Mouse (Mus musculus): ENCODE results near the gene Copg2. TPM values are rescaled to one million over a fixed set of nuclear protein-coding genes. Genes with fewer than 3 reads are reported as not detected.

Copg2 gene
- polyA plus RNA-seq, 1 experiment from 2014 or later, result 19.6 TPM

DNA sequence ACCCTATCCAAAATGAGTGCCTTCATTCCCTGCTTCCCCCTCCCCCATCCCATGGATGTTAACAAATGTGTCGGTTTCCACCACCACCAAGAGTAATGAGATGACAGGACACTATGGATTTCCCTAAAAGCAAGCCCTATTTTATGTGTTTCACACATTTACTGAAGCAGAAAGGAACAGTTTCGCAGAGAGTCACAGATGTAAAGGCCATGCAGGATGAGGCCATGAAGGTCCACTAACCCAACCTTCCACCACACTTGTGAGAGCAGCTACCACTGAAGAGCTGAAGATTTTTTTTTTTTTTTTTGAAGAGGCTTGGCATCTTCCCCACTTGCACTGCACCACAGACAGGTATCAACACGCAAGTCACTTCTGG, 787 bp downstream of the Copg2 start:
- peak overlapping the region; percentile 99 for H3K27ac ChIP-seq
- peak overlapping the region; percentile 87 for H3K9ac ChIP-seq
- no peaks in the 10 kb centered on the region for H3K27me3 ChIP-seq
- no peaks in the 10 kb centered on the region for H3K36me3 ChIP-seq
- no peaks in the 10 kb centered on the region for H3K9me3 ChIP-seq (replicated peaks)
- H3K4me3 ChIP-seq, result peak overlapping the region; percentile 91
- 26% methylated on average over 3 of the region's 3 CpGs for WGBS
- ATAC-seq (replicated peaks; ENCODE audit: insufficient number of reproducible peaks, insufficient read depth, low FRiP score, low read depth), result no peak
- peaks cover 13% of the 10 kb centered on the region for H3K4me1 ChIP-seq (replicated peaks)
- H3K4me2 ChIP-seq, result peak overlapping the region; percentile 80

DNA sequence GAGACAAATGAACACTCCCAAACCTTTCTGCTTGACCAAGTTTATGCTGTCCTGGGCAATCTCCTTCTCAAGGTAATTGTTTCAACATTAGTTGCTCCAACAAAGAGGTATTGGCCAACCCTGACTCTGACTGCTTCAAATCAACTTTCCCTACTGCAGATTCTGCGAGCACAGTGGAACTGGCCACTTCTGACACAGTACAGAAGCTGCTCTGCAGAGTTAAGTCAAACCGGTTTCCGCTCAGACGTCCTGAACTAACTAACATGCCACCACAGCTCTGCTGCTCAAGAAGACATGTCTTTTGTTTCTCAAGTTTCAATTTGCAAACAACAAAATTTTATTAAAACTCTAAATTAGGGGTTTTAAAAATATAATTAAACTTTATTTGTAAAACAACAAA, 3.5 kb downstream of the Copg2 start:
- H3K9me3 ChIP-seq (replicated peaks), result no peaks in the 10 kb centered on the region
- H3K4me2 ChIP-seq, result no peak overlapping the region
- peaks cover 13% of the 10 kb centered on the region for H3K4me1 ChIP-seq (replicated peaks)
- WGBS, result 71% methylated on average over 4 of the region's 4 CpGs
- H3K36me3 ChIP-seq, result peaks cover 15% of the 10 kb centered on the region; the same call in 1 of the 2 replicates
- H3K27ac ChIP-seq, result no peak overlapping the region
- no peak for ATAC-seq (replicated peaks; ENCODE audit: insufficient number of reproducible peaks, insufficient read depth, low FRiP score, low read depth)
- H3K27me3 ChIP-seq, result no peaks in the 10 kb centered on the region
- H3K9ac ChIP-seq, result no peak overlapping the region
- H3K4me3 ChIP-seq, result no peak overlapping the region

DNA sequence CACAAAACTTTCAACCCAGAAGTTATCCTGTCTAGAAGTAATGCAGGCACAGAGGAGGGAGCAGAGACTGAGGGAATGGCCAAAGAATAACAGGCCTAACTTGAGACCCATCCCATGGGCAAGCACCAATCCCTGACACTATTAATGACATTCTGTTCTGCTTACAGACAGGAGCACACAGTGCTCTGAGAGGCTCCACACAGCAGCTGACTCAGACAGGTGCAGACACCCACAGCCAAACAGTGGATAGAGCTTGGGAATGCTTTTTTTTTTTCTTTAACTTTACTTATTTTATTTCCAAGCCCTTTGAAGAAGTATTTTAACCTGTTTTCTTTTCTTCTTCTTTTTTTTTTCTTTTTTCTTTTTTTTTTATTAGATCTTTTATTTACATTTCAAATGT, 4.8 kb downstream of the Copg2 start:
- Histone ChIP-seq H3K36me3 (peaks cover 19% of the 10 kb centered on the region; the same call in 1 of the 2 replicates), H3K4me1 (replicated peaks) (peaks cover 9% of the 10 kb centered on the region), H3K9me3 (replicated peaks) (no peaks in the 10 kb centered on the region), H3K9ac (no peak overlapping the region), H3K4me2 (no peak overlapping the region), H3K4me3 (no peak overlapping the region), H3K27me3 (no peaks in the 10 kb centered on the region), H3K27ac (no peak overlapping the region)
- ATAC-seq (replicated peaks; ENCODE audit: insufficient number of reproducible peaks, insufficient read depth, low FRiP score, low read depth), result no peak

DNA sequence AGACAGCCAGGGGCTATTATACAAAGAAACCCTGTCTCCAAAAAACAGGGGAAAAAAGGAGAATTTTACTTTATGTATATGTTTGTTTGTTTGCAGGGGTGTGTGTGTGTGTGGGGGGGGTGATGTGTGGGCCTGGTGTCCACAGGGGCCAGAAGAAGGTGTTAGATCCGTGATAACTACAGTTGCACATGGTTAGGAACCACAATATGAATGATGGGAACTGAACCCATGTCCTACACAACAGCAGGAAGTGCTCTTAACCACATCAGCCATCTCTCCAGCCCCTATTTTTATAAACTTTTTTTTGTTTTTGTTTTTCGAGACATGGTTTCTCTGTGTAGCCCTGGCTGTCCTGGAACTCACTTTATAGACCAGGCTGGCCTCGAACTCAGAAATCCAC, 11.7 kb downstream of the Copg2 start:
- Histone ChIP-seq H3K9me3 (replicated peaks) (no peaks in the 10 kb centered on the region), H3K4me2 (no peak overlapping the region), H3K36me3 (peaks cover 31% of the 10 kb centered on the region), H3K4me3 (no peak overlapping the region), H3K27ac (no peak overlapping the region), H3K9ac (no peak overlapping the region), H3K4me1 (replicated peaks) (no peaks in the 10 kb centered on the region), H3K27me3 (no peaks in the 10 kb centered on the region)
- 80% methylated on average over 3 of the region's 3 CpGs for WGBS
- no peak for ATAC-seq (replicated peaks; ENCODE audit: insufficient number of reproducible peaks, insufficient read depth, low FRiP score, low read depth)

DNA sequence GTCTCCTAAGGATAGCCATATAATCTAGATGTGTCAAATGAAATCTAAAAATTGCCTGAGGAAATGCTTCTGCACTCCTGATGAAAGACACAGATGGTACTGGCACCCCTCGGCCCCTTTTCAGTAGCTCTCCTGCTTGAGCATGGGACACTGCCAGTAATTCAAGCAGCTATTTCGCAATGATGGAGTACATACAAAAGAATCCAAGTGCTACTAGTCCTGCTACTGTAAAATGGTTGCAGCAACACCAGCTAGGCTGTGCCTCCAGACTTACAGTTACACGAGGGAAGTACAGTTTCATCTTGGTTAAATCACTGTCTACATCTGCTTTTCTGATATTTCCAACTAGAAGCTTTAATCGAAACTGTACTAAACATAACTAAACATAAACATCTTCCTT, 13.1 kb downstream of the Copg2 start:
- Histone ChIP-seq H3K4me3 (no peak overlapping the region), H3K9me3 (replicated peaks) (no peaks in the 10 kb centered on the region), H3K36me3 (peaks cover 22% of the 10 kb centered on the region), H3K9ac (no peak overlapping the region), H3K27me3 (no peaks in the 10 kb centered on the region), H3K4me1 (replicated peaks) (no peaks in the 10 kb centered on the region), H3K4me2 (no peak overlapping the region), H3K27ac (no peak overlapping the region)
- no peak for ATAC-seq (replicated peaks; ENCODE audit: insufficient number of reproducible peaks, insufficient read depth, low FRiP score, low read depth)
- 83% methylated on average over 4 of the region's 4 CpGs for WGBS

DNA sequence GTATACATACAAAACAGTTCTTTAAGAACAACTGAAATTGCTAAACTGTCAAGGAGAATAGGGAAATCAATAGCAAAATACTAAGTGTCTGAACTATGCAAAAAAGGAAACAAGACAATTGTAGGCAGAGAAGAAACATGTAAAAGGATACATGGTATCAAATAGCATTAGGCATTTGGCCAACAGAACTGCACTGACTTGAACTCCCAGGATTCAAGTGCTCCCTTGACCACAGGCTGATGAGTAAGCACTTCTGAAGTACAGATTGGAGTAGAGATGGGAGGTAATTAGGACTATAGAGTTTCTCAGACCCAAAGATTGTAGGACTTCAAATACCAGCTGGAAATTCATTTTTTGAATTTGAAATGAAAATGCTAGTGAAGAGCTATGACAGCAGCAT, 19.9 kb downstream of the Copg2 start:
- Histone ChIP-seq H3K27ac (no peak overlapping the region), H3K4me3 (no peak overlapping the region), H3K4me1 (replicated peaks) (no peaks in the 10 kb centered on the region), H3K9me3 (replicated peaks) (no peaks in the 10 kb centered on the region), H3K4me2 (no peak overlapping the region), H3K36me3 (peaks cover 17% of the 10 kb centered on the region; the same call in 1 of the 2 replicates), H3K27me3 (no peaks in the 10 kb centered on the region), H3K9ac (no peak overlapping the region)
- no peak for ATAC-seq (replicated peaks; ENCODE audit: insufficient number of reproducible peaks, insufficient read depth, low FRiP score, low read depth)

DNA sequence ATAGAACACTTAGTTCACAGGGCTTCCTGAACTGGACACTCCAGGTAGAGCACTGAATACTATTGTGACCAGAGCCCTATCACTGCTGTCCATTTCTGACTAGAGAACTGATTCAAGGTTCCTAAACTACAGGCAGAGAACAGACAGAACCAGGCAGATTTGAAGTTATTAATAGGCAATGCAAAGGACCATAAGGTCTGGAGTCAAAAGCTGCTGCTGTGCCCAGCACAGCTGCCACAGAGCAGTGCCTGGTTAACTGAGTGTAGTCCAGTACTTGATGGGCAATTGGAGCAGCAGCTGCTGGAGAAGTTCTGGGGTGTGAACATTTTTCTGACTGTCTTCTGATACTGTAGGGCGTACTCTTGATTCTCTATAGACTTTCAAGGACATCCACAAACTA, 30.1 kb downstream of the Copg2 start:
- Histone ChIP-seq H3K36me3 (peaks cover 6% of the 10 kb centered on the region; the same call in 1 of the 2 replicates), H3K27ac (peak overlapping the region; percentile 36; the same call in 1 of the 2 replicates), H3K4me3 (no peak overlapping the region), H3K4me1 (replicated peaks) (peaks cover 3% of the 10 kb centered on the region; the same call in 1 of the 2 replicates), H3K9ac (no peak overlapping the region), H3K4me2 (no peak overlapping the region), H3K9me3 (replicated peaks) (no peaks in the 10 kb centered on the region), H3K27me3 (no peaks in the 10 kb centered on the region)
- no peak for ATAC-seq (replicated peaks; ENCODE audit: insufficient number of reproducible peaks, insufficient read depth, low FRiP score, low read depth)
- WGBS, result 78% methylated on average over 1 of the region's 1 CpGs

DNA sequence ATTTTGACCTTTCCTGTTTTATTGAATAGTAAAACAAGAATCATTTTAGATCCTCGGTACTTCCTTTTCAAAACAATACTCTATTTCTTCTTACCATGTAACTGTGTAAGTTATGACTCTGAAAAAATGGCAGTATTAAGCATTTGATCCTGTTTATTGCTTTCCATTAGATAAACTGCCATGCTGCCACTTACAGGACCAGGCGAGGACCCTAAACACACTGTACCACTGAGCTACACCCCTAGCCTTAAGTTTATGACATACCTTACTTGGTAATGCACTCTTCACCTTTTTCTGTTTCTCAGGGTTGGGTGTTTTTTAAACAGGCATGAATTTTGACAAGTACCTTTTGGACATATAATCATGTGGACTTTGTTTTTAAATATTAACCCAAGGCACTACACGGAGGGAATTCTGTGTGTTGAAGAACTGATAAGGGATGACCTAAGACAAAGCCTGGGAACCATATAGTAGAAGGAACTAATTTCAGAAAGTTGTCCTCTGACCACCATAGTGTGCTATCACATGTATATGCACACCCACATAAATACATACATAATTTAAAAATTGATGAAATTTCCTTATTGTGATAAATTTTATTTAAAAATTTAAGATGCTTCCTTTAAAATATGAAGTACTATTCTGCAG, 31.4 kb downstream of the Copg2 start:
- H3K9ac ChIP-seq, result no peak overlapping the region
- no peaks in the 10 kb centered on the region for H3K27me3 ChIP-seq
- no peak overlapping the region for H3K4me2 ChIP-seq
- no peaks in the 10 kb centered on the region for H3K9me3 ChIP-seq (replicated peaks)
- H3K4me1 ChIP-seq (replicated peaks), result peaks cover 3% of the 10 kb centered on the region; the same call in 1 of the 2 replicates
- no peaks in the 10 kb centered on the region for H3K36me3 ChIP-seq
- H3K27ac ChIP-seq, result no peak overlapping the region
- no peak for ATAC-seq (replicated peaks; ENCODE audit: insufficient number of reproducible peaks, insufficient read depth, low FRiP score, low read depth)
- no peak overlapping the region for H3K4me3 ChIP-seq
- WGBS, result 69% methylated on average over 3 of the region's 3 CpGs

DNA sequence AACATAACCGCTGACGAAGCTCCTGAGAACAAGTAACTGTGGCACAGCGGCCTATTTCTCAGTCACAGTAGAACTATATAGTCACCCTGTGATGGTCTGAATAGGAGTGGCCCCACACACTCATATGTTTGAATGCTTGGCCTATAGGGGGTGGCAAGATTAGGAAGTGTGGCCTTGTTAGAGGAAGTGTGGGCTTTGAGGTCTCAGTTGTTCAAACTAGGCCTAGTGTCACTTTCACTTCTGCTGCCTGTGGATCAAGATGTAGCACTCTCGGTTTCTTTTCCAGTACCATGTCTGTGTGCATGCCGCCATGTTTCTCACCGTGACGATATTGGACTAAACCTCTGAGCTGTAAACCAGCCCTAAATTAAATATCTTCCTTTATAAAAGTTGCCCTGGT, 40.6 kb downstream of the Copg2 start:
- Histone ChIP-seq H3K4me3 (no peak overlapping the region), H3K4me2 (no peak overlapping the region), H3K9ac (no peak overlapping the region), H3K27me3 (no peaks in the 10 kb centered on the region), H3K36me3 (peaks cover 17% of the 10 kb centered on the region), H3K27ac (no peak overlapping the region), H3K4me1 (replicated peaks) (no peaks in the 10 kb centered on the region), H3K9me3 (replicated peaks) (no peaks in the 10 kb centered on the region)
- 95% methylated on average over 7 of the region's 7 CpGs for WGBS
- no peak for ATAC-seq (replicated peaks; ENCODE audit: insufficient number of reproducible peaks, insufficient read depth, low FRiP score, low read depth)

DNA sequence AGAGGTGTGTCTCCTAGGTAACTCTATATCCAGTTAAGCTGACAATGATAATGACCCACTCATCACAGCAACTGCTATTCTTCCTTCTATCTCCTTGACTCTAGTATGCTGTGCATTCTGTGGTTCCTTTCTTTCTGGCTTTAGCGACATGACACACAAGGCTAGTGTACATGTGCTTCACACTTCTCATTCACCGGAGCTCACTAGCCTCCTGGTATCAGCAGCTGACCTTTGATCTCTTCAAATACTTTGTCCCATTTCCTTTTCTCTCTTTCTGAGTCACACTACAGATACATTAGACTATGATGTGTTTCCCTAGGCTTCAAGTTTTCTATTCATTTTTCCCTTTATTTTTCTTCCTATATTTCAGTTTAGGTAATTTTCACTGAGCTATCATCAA, 41.4 kb downstream of the Copg2 start:
- WGBS, result 65% methylated on average over 2 of the region's 2 CpGs
- Histone ChIP-seq H3K4me1 (replicated peaks) (no peaks in the 10 kb centered on the region), H3K9me3 (replicated peaks) (no peaks in the 10 kb centered on the region), H3K4me2 (no peak overlapping the region), H3K4me3 (no peak overlapping the region), H3K36me3 (peaks cover 17% of the 10 kb centered on the region), H3K9ac (no peak overlapping the region), H3K27me3 (no peaks in the 10 kb centered on the region), H3K27ac (no peak overlapping the region)
- no peak for ATAC-seq (replicated peaks; ENCODE audit: insufficient number of reproducible peaks, insufficient read depth, low FRiP score, low read depth)

DNA sequence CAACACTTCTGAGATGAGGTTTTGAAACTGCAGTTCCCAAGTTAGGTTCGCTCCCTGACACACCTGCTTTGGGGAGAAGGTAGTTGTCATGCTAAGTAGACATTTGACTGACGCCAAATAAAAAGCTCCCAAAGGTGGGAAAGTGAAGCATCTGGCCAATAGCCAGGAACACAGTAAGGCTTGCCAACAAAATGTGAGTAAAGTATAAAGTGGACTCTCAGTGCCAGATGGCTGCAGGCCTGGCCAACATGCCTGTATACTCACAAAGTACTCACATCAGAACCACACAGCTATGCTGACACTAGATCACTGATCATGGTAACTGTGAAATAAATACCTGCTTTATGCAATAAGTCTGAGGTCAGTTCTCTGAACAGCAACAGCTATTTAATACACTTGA, 46.8 kb downstream of the Copg2 start:
- no peak for ATAC-seq (replicated peaks; ENCODE audit: insufficient number of reproducible peaks, insufficient read depth, low FRiP score, low read depth)
- no peaks in the 10 kb centered on the region for H3K9me3 ChIP-seq (replicated peaks)
- H3K4me3 ChIP-seq, result no peak overlapping the region
- WGBS, result 58% methylated on average over 2 of the region's 2 CpGs
- no peak overlapping the region for H3K9ac ChIP-seq
- H3K4me1 ChIP-seq (replicated peaks), result peaks cover 4% of the 10 kb centered on the region
- no peaks in the 10 kb centered on the region for H3K27me3 ChIP-seq
- H3K27ac ChIP-seq, result peak overlapping the region; percentile 34
- no peaks in the 10 kb centered on the region for H3K36me3 ChIP-seq
- H3K4me2 ChIP-seq, result no peak overlapping the region

DNA sequence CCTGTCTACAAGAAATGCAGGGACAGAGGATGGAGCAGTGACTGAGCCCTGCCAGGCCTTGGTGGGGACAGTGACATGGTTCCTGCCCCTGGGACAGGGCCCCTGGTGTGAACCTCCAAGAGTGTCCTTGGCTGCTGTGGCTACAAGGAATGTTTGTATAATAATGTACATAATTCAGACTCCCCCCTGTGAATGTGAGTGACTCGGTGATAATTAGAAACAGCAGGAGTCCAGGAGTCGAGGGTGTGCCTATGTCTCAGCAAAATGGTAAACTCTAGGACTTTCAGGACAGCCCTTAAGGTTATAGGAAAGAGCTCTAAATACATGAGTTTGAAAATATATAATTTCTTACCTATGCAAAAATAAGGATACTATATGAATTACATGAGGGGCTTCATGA, 64.4 kb downstream of the Copg2 start:
- H3K9ac ChIP-seq, result no peak overlapping the region
- H3K4me1 ChIP-seq (replicated peaks), result no peaks in the 10 kb centered on the region
- H3K4me3 ChIP-seq, result no peak overlapping the region
- 55% methylated on average over 2 of the region's 2 CpGs for WGBS
- H3K4me2 ChIP-seq, result no peak overlapping the region
- ATAC-seq (replicated peaks; ENCODE audit: insufficient number of reproducible peaks, insufficient read depth, low FRiP score, low read depth), result no peak
- no peak overlapping the region for H3K27ac ChIP-seq
- no peaks in the 10 kb centered on the region for H3K27me3 ChIP-seq
- no peaks in the 10 kb centered on the region for H3K9me3 ChIP-seq (replicated peaks)
- H3K36me3 ChIP-seq, result no peaks in the 10 kb centered on the region
